Mouse (Mus musculus) neural tube, embryonic 15.5 days (tissue): Measurements from ENCODE around the gene Dntt. TPM values are rescaled to one million over a fixed set of nuclear protein-coding genes. Genes with fewer than 3 reads are reported as not detected.
A peak's percentile ranks its signal among the peaks of the same experiment; 100 is the strongest.

Experiments used
- ATAC-seq: fragments of 200-750 bp; cut with Nextera tagmentation; 2 replicates; pipeline ENCODE4 v1.8.0; 2017; ENCODE audit warnings: mild to moderate bottlenecking, moderate TSS enrichment, moderate library complexity; ENCODE audit not compliant: low FRiP score
- H3K27ac ChIP-seq: fragments of 300-500 bp; sonication (generic); replicated peaks from 2 replicates; pipeline ENCODE4 v1.5.1; 2015; ENCODE audit warnings: mild to moderate bottlenecking, inconsistent platforms
- H3K27me3 ChIP-seq: fragments of 300-500 bp; sonication (generic); replicated peaks from 2 replicates; pipeline ENCODE4 v1.6.1; 2015; ENCODE audit warnings: inconsistent platforms
- H3K36me3 ChIP-seq: fragments of 300-500 bp; sonication (generic); 2 replicates; pipeline ENCODE4 v1.6.1; 2015; ENCODE audit warnings: inconsistent platforms
- H3K4me1 ChIP-seq: fragments of 300-500 bp; sonication (generic); 2 replicates; pipeline ENCODE4 v1.6.1; 2015; ENCODE audit warnings: inconsistent platforms
- H3K4me2 ChIP-seq: fragments of 300-500 bp; sonication (generic); 2 replicates; pipeline ENCODE4 v1.6.1; 2015; ENCODE audit warnings: inconsistent platforms, mild to moderate bottlenecking, moderate library complexity
- H3K4me3 ChIP-seq: fragments of 300-500 bp; sonication (generic); replicated peaks from 2 replicates; pipeline ENCODE4 v1.5.1; 2015; ENCODE audit warnings: mild to moderate bottlenecking, inconsistent platforms
- H3K9ac ChIP-seq: fragments of 300-500 bp; sonication (generic); replicated peaks from 2 replicates; pipeline ENCODE4 v1.6.1; 2015; ENCODE audit warnings: mild to moderate bottlenecking, inconsistent platforms
- H3K9me3 ChIP-seq: fragments of 300-500 bp; sonication (generic); replicated peaks from 2 replicates; pipeline ENCODE4 v1.6.1; 2016; ENCODE audit warnings: inconsistent platforms
- WGBS: fragments of 180-500 bp; shearing (Covaris S2); methylation state at CpG from one replicate; pipeline ENCODE4 v1.1.7; 2015; ENCODE audit warnings: mixed read lengths; 5-methylcytosine and 5-hydroxymethylcytosine counted together
- polyA plus RNA-seq: library from polyadenylated mRNA; unstranded; fragments of >200 nt; fragmentation: Nextera tagmentation; extraction: Ambion mirVana; gene quantifications from 2 replicates; pipeline ENCODE4 v1.2.1, GENCODE M21; 2015

Gene Dntt
- polyA plus RNA-seq, 1 experiment from 2014 or later = 0.23 TPM

DNA sequence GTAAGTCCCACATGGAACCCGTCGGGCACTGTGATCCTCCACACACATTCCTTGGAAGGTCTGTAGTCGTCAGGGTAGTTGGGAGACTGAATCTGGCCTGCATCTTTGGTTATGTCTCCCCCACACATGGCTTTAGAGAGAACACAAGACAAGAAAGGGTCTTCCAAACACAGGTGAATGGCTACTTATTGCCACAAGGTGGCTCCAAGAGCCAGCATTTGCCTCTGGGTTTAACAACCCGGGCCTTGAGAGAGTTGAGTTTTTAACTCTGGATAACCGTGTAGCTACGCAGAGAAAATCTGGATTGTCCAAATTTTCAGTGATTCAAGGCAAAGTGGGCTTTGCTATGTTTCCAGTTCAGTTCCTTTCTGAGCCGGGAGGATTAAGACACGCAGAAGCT is 75.8 kb downstream of the Dntt start:
- peaks cover 21% of the 10 kb centered on the region for H3K4me1 ChIP-seq
- no peak overlapping the region for H3K4me3 ChIP-seq
- peak; percentile 43; the same call in 1 of the 2 replicates for ATAC-seq
- 44% methylated on average over 8 of the region's 8 CpGs for WGBS
- H3K9me3 ChIP-seq = no peaks in the 10 kb centered on the region
- no peak overlapping the region for H3K4me2 ChIP-seq
- H3K36me3 ChIP-seq = no peaks in the 10 kb centered on the region
- peaks cover 4% of the 10 kb centered on the region; the same call in 1 of the 2 replicates for H3K27me3 ChIP-seq
- H3K9ac ChIP-seq = no peak overlapping the region
- no peak overlapping the region for H3K27ac ChIP-seq

GRCm38 (mm10) chr19:41107530-41107929 is 78.5 kb downstream of the Dntt start:
- Histone ChIP-seq H3K4me1 (peaks cover 31% of the 10 kb centered on the region), H3K9me3 (no peaks in the 10 kb centered on the region), H3K9ac (no peak overlapping the region), H3K36me3 (no peaks in the 10 kb centered on the region), H3K27ac (no peak overlapping the region), H3K4me3 (no peak overlapping the region), H3K4me2 (no peak overlapping the region), H3K27me3 (peaks cover 4% of the 10 kb centered on the region; the same call in 1 of the 2 replicates)
- no peak for ATAC-seq
- WGBS = 51% methylated on average over 8 of the region's 8 CpGs

GRCm38 (mm10) chr19:41108666-41109065 is 79.6 kb downstream of the Dntt start:
- Histone ChIP-seq H3K4me2 (no peak overlapping the region), H3K36me3 (no peaks in the 10 kb centered on the region), H3K4me3 (no peak overlapping the region), H3K27ac (no peak overlapping the region), H3K9ac (no peak overlapping the region), H3K27me3 (peaks cover 4% of the 10 kb centered on the region; the same call in 1 of the 2 replicates), H3K4me1 (peaks cover 41% of the 10 kb centered on the region), H3K9me3 (no peaks in the 10 kb centered on the region)
- no peak for ATAC-seq
- WGBS = 65% methylated on average over 7 of the region's 7 CpGs

Other genes with a start within 250 kb of the Dntt start
- gene Ccnj, start 198.0 kb upstream of the Dntt start, polyA plus RNA-seq = 14.3 and 15.1 TPM in 2 replicates
- gene Zfp518a, start 134.6 kb upstream of the Dntt start, polyA plus RNA-seq = 3.8 and 4.7 TPM in 2 replicates
- gene Blnk, start 34.7 kb upstream of the Dntt start, polyA plus RNA-seq = 1.0 and 3.7 TPM in 2 replicates
- not detected in 2 replicates for gene Opalin, start 47.8 kb downstream of the Dntt start, polyA plus RNA-seq
- gene Tll2, start 177.6 kb downstream of the Dntt start, polyA plus RNA-seq = 1.9 and 2.2 TPM in 2 replicates
- gene Tm9sf3, start 234.7 kb downstream of the Dntt start, polyA plus RNA-seq = 86.2 and 100 TPM in 2 replicates